Mouse (Mus musculus) bone marrow macrophage, adult 2 months (primary cell): ENCODE results near the gene Tcap.

ENCODE experiments used
- CTCF ChIP-seq: IDR thresholded peaks from 2 replicates; pipeline ENCODE4 v1.5.1; 2012; ENCODE audit warnings: low read depth, mild to moderate bottlenecking, low read length, moderate library complexity
- POLR2A ChIP-seq: IDR thresholded peaks from 2 replicates; pipeline ENCODE4 v1.6.1; 2012; ENCODE audit warnings: mild to moderate bottlenecking, low read depth, low read length, borderline replicate concordance

DNA sequence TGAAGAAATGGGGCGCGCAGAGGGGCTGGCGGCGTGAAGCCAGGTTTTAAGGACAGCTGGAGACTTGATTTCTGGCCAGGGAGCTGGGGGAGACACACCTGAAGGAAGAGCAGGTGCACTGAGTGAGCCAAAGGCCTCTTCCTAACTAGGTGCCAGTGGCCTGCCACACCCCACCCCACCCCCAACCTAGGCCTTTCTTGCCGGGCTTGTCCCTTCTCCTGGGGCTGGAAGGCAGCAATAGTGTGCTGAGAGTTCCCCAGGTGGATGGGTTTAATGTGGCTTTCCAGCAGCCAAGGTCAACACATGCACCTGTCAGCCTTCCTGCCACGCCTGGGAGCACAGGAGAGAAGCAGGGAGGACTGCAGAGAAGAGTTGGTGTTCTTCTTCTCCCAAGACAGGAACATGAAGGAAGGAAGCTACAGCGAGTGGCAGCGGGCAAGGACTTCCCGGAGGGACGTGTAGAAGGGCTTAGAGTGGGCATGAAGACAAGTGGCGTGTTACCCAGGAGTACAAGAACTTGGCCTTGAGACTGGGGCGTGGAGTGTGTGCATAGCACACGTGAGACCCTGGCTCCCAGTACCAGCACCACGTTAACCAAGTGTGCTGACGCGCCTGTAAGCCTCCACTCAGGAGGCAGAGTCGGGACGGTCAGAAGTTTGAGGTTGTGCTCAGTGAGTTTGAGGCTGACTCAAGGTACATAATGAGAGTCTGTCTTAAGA, 31.2 kb upstream of the Tcap start:
- no peak for TF ChIP-seq CTCF
- no peak for TF ChIP-seq POLR2A
